Mouse (Mus musculus) E14TG2a.4 (cell line): ENCODE data around the gene Haus6.

Experiments
- CTCF ChIP-seq: conservative IDR thresholded peaks from 2 replicates; pipeline ENCODE4 v1.5.1; 2014; ENCODE audit warnings: low read length
- POU5F1 ChIP-seq: IDR thresholded peaks from 2 replicates; pipeline ENCODE4 v1.6.1; 2014; ENCODE audit warnings: low read length, borderline replicate concordance

- TF ChIP-seq CTCF (peak; percentile 46), POU5F1 (no peak)
Measured at GRCm38 (mm10) chr4:86588236-86588635, 23.6 kb downstream of the Haus6 start.
